Mouse (Mus musculus) midbrain, embryonic 14.5 days (tissue): ENCODE results near the gene Macrod1. TPM values are rescaled to one million over a fixed set of nuclear protein-coding genes. Genes with fewer than 3 reads are reported as not detected.
"Not testable (repeated sequence)": the region's sequence is repeated elsewhere in the genome, so short reads cannot be mapped to it uniquely, and the experiment has no call there.

Source experiments
- ATAC-seq: fragments of 200-750 bp; cut with Nextera tagmentation; 2 replicates; pipeline ENCODE4 v1.8.0; 2017; ENCODE audit warnings: moderate number of reproducible peaks, moderate library complexity; ENCODE audit not compliant: low FRiP score, low TSS enrichment
- DNase-seq: peaks from one replicate; pipeline ENCODE4 v3.0.0-alpha.2; 2015
- H3K27ac ChIP-seq: fragments of 300-500 bp; sonication (generic); replicated peaks from 2 replicates; pipeline ENCODE4 v1.5.1; 2014; ENCODE audit warnings: mild to moderate bottlenecking, low read depth, low read length, moderate library complexity
- H3K27me3 ChIP-seq: fragments of 300-500 bp; sonication (generic); 2 replicates; pipeline ENCODE4 v1.6.1; 2014; ENCODE audit warnings: low read length, control low read depth, mixed read lengths; ENCODE audit not compliant: control insufficient read depth, insufficient read depth
- H3K36me3 ChIP-seq: fragments of 300-500 bp; sonication (generic); 2 replicates; pipeline ENCODE4 v1.6.1; 2014; ENCODE audit warnings: low read length, control low read depth; ENCODE audit not compliant: control insufficient read depth, insufficient read depth
- H3K4me1 ChIP-seq: fragments of 300-500 bp; sonication (generic); 2 replicates; pipeline ENCODE4 v1.6.1; 2014; ENCODE audit warnings: mild to moderate bottlenecking, antibody characterized with exemption, low read length, control low read depth; ENCODE audit not compliant: control insufficient read depth, insufficient read depth
- H3K4me2 ChIP-seq: fragments of 300-500 bp; sonication (generic); 2 replicates; pipeline ENCODE4 v1.6.1; 2014; ENCODE audit warnings: mild to moderate bottlenecking, low read length, moderate library complexity
- H3K4me3 ChIP-seq: fragments of 300-500 bp; sonication (generic); replicated peaks from 2 replicates; pipeline ENCODE4 v1.5.1; 2014; ENCODE audit warnings: low read depth, low read length
- H3K9ac ChIP-seq: fragments of 300-500 bp; sonication (generic); replicated peaks from 2 replicates; pipeline ENCODE4 v1.6.1; 2014; ENCODE audit warnings: mild to moderate bottlenecking, low read length, moderate library complexity
- H3K9me3 ChIP-seq: fragments of 300-500 bp; sonication (generic); 2 replicates; pipeline ENCODE4 v1.6.1; 2016; ENCODE audit warnings: low read length, control low read depth, mixed read lengths; ENCODE audit not compliant: control insufficient read depth
- WGBS: fragments of 180-500 bp; shearing (Covaris S2); extraction: QIAGEN DNeasy Blood & Tissue Kit; methylation state at CpG from one replicate; pipeline ENCODE4 v1.1.7; 2014; 5-methylcytosine and 5-hydroxymethylcytosine counted together
- polyA plus RNA-seq: library from polyadenylated mRNA; unstranded; fragments of >200 nt; fragmentation: Nextera tagmentation; extraction: Ambion mirVana; gene quantifications from 2 replicates; pipeline ENCODE4 v1.2.1, GENCODE M21; 2014

Gene Macrod1
- polyA plus RNA-seq, 1 experiment from 2014 or later: 3.4 TPM

DNA sequence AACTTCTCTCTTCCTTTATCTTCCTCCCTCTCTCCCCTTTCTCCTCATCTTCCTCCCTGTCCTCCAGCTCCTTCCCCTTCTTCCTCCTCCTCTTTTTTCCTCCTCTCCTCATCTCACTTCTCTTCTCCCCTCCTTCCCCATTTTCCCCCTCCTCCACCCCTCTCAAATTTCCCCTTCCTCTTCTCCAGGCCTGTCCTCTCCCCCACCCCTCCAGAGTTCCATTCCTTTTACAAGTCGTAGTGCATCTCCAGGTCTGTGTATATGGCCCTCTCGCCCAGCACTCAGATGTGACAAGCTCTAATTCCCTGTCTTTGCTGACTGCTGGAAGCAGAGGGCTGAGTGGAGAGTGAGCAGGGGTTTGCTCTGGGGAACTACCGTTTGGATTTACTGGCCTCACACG lies 14.2 kb downstream of the Macrod1 start:
- Histone ChIP-seq H3K4me3 (no peak overlapping the region), H3K4me2 (peak overlapping the region; percentile 41), H3K9me3 (no peaks in the 10 kb centered on the region), H3K27ac (0 out of 2 replicates have a peak overlapping the region, but pooled peaks have one; percentile 52), H3K36me3 (no peaks in the 10 kb centered on the region), H3K4me1 (peaks cover 71% of the 10 kb centered on the region), H3K27me3 (0 out of 2 replicates have a peak, but pooled peaks cover 4% of the 10 kb centered on the region), H3K9ac (no peak overlapping the region)
- ATAC-seq (no peak), DNase-seq (no peak)
- 5% methylated on average over 4 of the region's 4 CpGs for WGBS

GRCm38 (mm10) chr19:7072221-7072620 lies 15.6 kb downstream of the Macrod1 start:
- Histone ChIP-seq H3K9me3 (no peaks in the 10 kb centered on the region), H3K4me3 (no peak overlapping the region), H3K4me2 (no peak overlapping the region), H3K36me3 (no peaks in the 10 kb centered on the region), H3K27ac (no peak overlapping the region), H3K27me3 (0 out of 2 replicates have a peak, but pooled peaks cover 9% of the 10 kb centered on the region), H3K4me1 (peaks cover 60% of the 10 kb centered on the region), H3K9ac (no peak overlapping the region)
- ATAC-seq (no peak), DNase-seq (no peak)
- 58% methylated on average over 6 of the region's 6 CpGs for WGBS

GRCm38 (mm10) chr19:7073997-7074781 lies 17.6 kb downstream of the Macrod1 start:
- peak; percentile 55 for DNase-seq
- Histone ChIP-seq H3K4me2 (no peak overlapping the region), H3K4me1 (peaks cover 48% of the 10 kb centered on the region), H3K36me3 (no peaks in the 10 kb centered on the region), H3K27me3 (0 out of 2 replicates have a peak, but pooled peaks cover 12% of the 10 kb centered on the region), H3K9ac (no peak overlapping the region; the same call in 1 of the 2 replicates), H3K27ac (no peak overlapping the region), H3K4me3 (no peak overlapping the region), H3K9me3 (no peaks in the 10 kb centered on the region)
- 19% methylated on average over 12 of the region's 12 CpGs for WGBS
- ATAC-seq: no peak

DNA sequence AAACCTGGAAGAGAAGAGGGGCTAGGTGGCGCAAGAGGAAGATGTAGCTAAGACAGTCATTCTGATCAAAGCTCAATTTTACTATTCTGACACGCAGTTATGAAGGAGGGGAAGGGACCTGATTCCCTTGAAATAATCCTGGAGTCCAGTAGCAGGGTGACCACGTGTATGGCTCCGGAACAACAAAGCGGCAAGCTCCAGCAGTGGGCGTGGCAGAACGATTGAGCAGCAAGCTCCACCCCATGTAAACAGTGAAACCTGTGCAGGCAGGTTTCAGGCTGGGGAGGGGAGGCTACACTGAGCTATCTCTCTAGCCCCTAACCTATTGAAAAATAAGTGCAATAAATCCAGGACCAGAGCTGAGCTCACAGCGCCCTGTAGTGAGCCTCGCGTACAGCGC lies 18.7 kb downstream of the Macrod1 start:
- not testable (repeated sequence) for H3K4me3 ChIP-seq, H3K36me3 ChIP-seq, ATAC-seq, H3K9me3 ChIP-seq, DNase-seq, H3K4me2 ChIP-seq, H3K27ac ChIP-seq, H3K9ac ChIP-seq
- 88% methylated on average over 11 of the region's 11 CpGs for WGBS
- Histone ChIP-seq H3K4me1 (peaks cover 40% of the 10 kb centered on the region), H3K27me3 (peaks cover 19% of the 10 kb centered on the region; the same call in 1 of the 2 replicates)

GRCm38 (mm10) chr19:7077666-7078065 lies 21.1 kb downstream of the Macrod1 start:
- peaks cover 24% of the 10 kb centered on the region for H3K4me1 ChIP-seq
- no peak overlapping the region for H3K27ac ChIP-seq
- no peak overlapping the region for H3K9ac ChIP-seq
- no peaks in the 10 kb centered on the region for H3K36me3 ChIP-seq
- no peak overlapping the region for H3K4me3 ChIP-seq
- H3K9me3 ChIP-seq: no peaks in the 10 kb centered on the region
- DNase-seq (peak; percentile 49), ATAC-seq (no peak)
- WGBS: 18% methylated on average over 9 of the region's 9 CpGs
- H3K27me3 ChIP-seq: peaks cover 26% of the 10 kb centered on the region; the same call in 1 of the 2 replicates
- no peak overlapping the region for H3K4me2 ChIP-seq

- Histone ChIP-seq H3K27me3 (peaks cover 23% of the 10 kb centered on the region; the same call in 1 of the 2 replicates), H3K4me1 (peaks cover 26% of the 10 kb centered on the region), H3K9me3 (no peaks in the 10 kb centered on the region), H3K27ac (no peak overlapping the region), H3K36me3 (no peaks in the 10 kb centered on the region), H3K4me3 (no peak overlapping the region), H3K9ac (no peak overlapping the region), H3K4me2 (no peak overlapping the region)
- DNase-seq (no peak), ATAC-seq (no peak)
- WGBS: 80% methylated on average over 7 of the region's 7 CpGs
Observed at GRCm38 (mm10) chr19:7078271-7078670, 21.7 kb downstream of the Macrod1 start.

GRCm38 (mm10) chr19:7081516-7082266 lies 25.1 kb downstream of the Macrod1 start:
- WGBS: 82% methylated on average over 7 of the region's 7 CpGs

GRCm38 (mm10) chr19:7083035-7083794 lies 26.6 kb downstream of the Macrod1 start:
- DNase-seq (peak; percentile 82), ATAC-seq (peak; percentile 73)
- Histone ChIP-seq H3K9me3 (no peaks in the 10 kb centered on the region), H3K27me3 (peaks cover 17% of the 10 kb centered on the region), H3K9ac (no peak overlapping the region), H3K27ac (peak overlapping the region; percentile 58), H3K4me2 (0 out of 2 replicates have a peak overlapping the region, but pooled peaks have one; percentile 5), H3K4me3 (no peak overlapping the region), H3K36me3 (no peaks in the 10 kb centered on the region), H3K4me1 (peaks cover 47% of the 10 kb centered on the region)
- WGBS: 10% methylated on average over 14 of the region's 14 CpGs

More at GRCm38 (mm10) chr19:7081516-7082266, 25.1 kb downstream of the Macrod1 start:
- H3K4me1 ChIP-seq: peaks cover 40% of the 10 kb centered on the region
- no peak overlapping the region for H3K27ac ChIP-seq
- peaks cover 19% of the 10 kb centered on the region for H3K27me3 ChIP-seq
- DNase-seq (no peak), ATAC-seq (no peak)
- no peak overlapping the region for H3K4me2 ChIP-seq
- no peaks in the 10 kb centered on the region for H3K36me3 ChIP-seq
- H3K9me3 ChIP-seq: no peaks in the 10 kb centered on the region
- no peak overlapping the region for H3K9ac ChIP-seq
- H3K4me3 ChIP-seq: no peak overlapping the region
